Mouse (Mus musculus) small intestine, adult 10 weeks (tissue): Measurements from ENCODE around the gene Sh3gl2. TPM values are rescaled to one million over a fixed set of nuclear protein-coding genes. Genes with fewer than 3 reads are reported as not detected.

Experiments
- polyA plus RNA-seq: library from polyadenylated mRNA; stranded (reverse); fragments of 350-450 nt; fragmentation: Illumina TruSeq; extraction: RNeasy Lipid Tissue Mini Kit (QIAGEN cat#74804); gene quantifications from one replicate; pipeline ENCODE4 v1.2.3, GENCODE M21; 2014; ENCODE audit warnings: low replicate concordance

Gene Sh3gl2
- 65.0 TPM for polyA plus RNA-seq

GRCm38 (mm10) chr4:85205071-85205635 is at the start of gene Sh3gl2:
Gene Sh3gl2, plus strand, starts transcription at chr4:85205126.

DNA sequence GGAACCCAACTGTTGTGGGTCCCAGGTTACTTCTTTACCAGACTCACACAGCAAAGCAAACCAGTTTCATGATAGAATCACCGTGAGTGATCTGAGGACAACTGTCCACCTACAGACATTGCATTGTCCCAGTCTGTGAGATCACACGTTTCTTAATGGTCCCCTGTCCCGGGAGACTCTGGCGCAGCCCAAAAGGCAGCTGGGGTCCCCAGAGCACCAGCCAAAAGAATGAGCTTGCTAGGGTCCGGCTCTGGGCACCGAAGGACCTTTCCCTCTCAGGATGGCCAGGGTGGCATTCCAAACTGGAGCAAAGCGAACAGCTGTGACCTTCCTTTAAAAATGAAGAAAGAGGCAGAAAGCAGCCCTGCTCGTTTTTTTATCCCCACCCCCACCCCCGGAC is 308.9 kb downstream of the Sh3gl2 start, which contains the start of gene Adamtsl1:
Gene Adamtsl1 (plus strand): TSS at position 381 of the 400 bp plus-strand sequence.

